Mouse (Mus musculus) bone marrow macrophage, adult 2 months (primary cell): Measurements from ENCODE around the gene Fv1.

Experiments
- CTCF ChIP-seq: IDR thresholded peaks from 2 replicates; pipeline ENCODE4 v1.5.1; 2012; ENCODE audit warnings: low read depth, mild to moderate bottlenecking, low read length, moderate library complexity
- POLR2A ChIP-seq: IDR thresholded peaks from 2 replicates; pipeline ENCODE4 v1.6.1; 2012; ENCODE audit warnings: mild to moderate bottlenecking, low read depth, low read length, borderline replicate concordance

- TF ChIP-seq POLR2A (no peak), CTCF (no peak)
Observed at GRCm38 (mm10) chr4:147897348-147897747, 28.6 kb downstream of the Fv1 start.
